Mouse (Mus musculus): ENCODE measurements at regions not wholly inside any gene's neighbourhood (a gene's known extent, or its start where the extent isn't known, plus 50 kb on each side); places are given as distances from the start of the nearest gene placed in this dataset.

DNA sequence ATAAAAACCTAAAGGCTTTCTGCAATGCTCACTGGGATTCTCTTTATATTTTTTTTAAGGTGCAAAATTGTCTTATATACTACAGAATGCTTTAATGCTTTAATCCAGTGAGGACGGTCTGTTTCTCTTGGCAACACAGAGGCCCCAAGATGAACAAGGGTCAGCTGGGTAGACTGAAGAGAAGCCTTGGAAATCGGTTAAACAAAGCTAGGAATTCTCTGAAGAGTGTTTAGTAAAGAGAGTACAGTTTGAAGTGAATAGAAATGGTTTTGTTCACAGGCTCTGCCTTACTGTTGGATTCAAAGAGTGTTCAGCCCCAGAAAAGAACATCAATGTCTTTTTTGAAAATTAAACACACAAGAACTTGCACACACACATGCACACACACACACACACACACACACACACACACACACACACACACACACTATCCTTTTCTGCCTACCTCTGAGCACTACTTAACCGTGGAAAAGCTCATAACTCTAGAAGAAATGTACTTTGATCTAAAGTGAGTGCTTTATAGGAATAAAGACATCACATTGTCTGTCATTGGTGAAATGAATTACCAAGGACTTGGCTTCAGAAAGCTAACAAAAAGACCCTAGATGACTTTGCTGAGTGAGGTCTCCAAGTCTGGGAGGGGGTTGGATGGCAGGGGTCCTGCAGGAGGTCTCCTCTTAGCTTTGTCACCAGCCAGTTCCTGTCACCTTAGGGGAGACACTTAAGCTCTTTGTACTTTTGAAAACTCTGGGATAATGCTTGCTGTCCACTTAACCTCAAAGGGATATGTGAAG lies 201.5 kb downstream of the Cd47 start:
- Histone ChIP-seq H3K36me3 (ENCODE audit: control insufficient read depth, insufficient read depth, low read length) (no peaks in the 10 kb centered on the region), H3K27me3 (ENCODE audit: control insufficient read depth, insufficient read depth, low read length) (no peaks in the 10 kb centered on the region), H3K27ac (ENCODE audit: insufficient read depth, low read length) (no peak overlapping the region), H3K4me1 (ENCODE audit: control insufficient read depth, insufficient read depth, insufficient read length) (no peaks in the 10 kb centered on the region), H3K4me3 (ENCODE audit: extremely low read depth, insufficient read depth, insufficient read length) (no peak overlapping the region)
- WGBS = 75% methylated on average over 3 of the region's 3 CpGs
- no peak for DNase-seq (ENCODE audit: low read depth in 1 of 2, low spot score in 2 of 2)
- TF ChIP-seq POLR2A (IDR thresholded peaks at IDR 0.05; ENCODE audit: low read depth, low read length) = no peak
- TF ChIP-seq CTCF (IDR thresholded peaks at IDR 0.05; ENCODE audit: extremely low read depth, insufficient read depth, insufficient read length, insufficient replicate concordance) = no peak

DNA sequence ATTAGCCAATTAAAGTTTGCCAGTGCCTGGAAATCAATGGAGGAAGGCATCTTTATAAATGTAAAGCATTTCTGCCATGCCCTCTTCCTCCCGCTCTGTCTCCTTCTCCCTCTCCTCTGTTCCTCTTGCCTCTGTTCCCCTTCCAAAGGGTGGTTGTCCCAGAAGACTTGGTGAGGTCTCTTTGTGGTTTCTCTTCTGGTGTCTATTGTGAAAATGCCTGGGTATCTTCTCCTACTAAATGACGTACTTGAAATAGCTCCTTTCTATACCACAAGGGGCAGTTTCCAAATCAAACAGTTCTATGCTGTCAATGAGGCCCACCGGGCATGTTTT lies 202.1 kb downstream of the Cd47 start:
- H3K4me1 ChIP-seq (ENCODE audit: control insufficient read depth, insufficient read depth, insufficient read length) = no peaks in the 10 kb centered on the region
- no peaks in the 10 kb centered on the region for H3K36me3 ChIP-seq (ENCODE audit: control insufficient read depth, insufficient read depth, low read length)
- H3K4me3 ChIP-seq (ENCODE audit: extremely low read depth, insufficient read depth, insufficient read length) = no peak overlapping the region
- no peak overlapping the region for H3K27ac ChIP-seq (ENCODE audit: insufficient read depth, low read length)
- no peak for TF ChIP-seq CTCF (IDR thresholded peaks at IDR 0.05; ENCODE audit: extremely low read depth, insufficient read depth, insufficient read length, insufficient replicate concordance)
- no peak for TF ChIP-seq POLR2A (IDR thresholded peaks at IDR 0.05; ENCODE audit: low read depth, low read length)
- WGBS = 77% methylated on average over 3 of the region's 3 CpGs
- DNase-seq (ENCODE audit: low read depth in 1 of 2, low spot score in 2 of 2) = no peak
- no peaks in the 10 kb centered on the region for H3K27me3 ChIP-seq (ENCODE audit: control insufficient read depth, insufficient read depth, low read length)

DNA sequence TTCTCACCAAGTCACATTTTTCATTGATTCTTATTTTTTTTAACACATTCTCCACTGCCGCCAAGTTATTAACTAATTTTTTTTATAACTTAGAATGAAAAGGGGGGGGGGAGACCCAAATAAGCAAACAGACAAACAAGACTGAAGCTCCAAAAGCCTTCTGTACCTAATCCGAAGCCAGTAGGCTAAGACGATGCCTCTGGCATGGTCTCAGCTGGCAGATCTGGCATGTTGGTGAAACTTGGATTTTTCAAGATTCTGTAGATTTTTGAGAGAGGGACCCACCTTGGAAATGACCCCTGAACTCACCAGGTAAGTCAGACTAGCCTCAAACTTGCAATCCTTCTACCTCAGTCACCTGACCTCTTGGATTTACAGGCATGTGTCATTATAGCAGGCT lies 208.7 kb downstream of the Cd47 start:
- H3K27me3 ChIP-seq (ENCODE audit: control insufficient read depth, insufficient read depth, low read length) = no peaks in the 10 kb centered on the region
- no peak for DNase-seq (ENCODE audit: low read depth in 1 of 2, low spot score in 2 of 2)
- 91% methylated on average over 3 of the region's 3 CpGs for WGBS
- H3K4me1 ChIP-seq (ENCODE audit: control insufficient read depth, insufficient read depth, insufficient read length) = no peaks in the 10 kb centered on the region
- no peaks in the 10 kb centered on the region for H3K36me3 ChIP-seq (ENCODE audit: control insufficient read depth, insufficient read depth, low read length)
- no peak overlapping the region for H3K27ac ChIP-seq (ENCODE audit: insufficient read depth, low read length)
- no peak overlapping the region for H3K4me3 ChIP-seq (ENCODE audit: extremely low read depth, insufficient read depth, insufficient read length)
- TF ChIP-seq POLR2A (IDR thresholded peaks at IDR 0.05; ENCODE audit: low read depth, low read length) = no peak
- TF ChIP-seq CTCF (IDR thresholded peaks at IDR 0.05; ENCODE audit: extremely low read depth, insufficient read depth, insufficient read length, insufficient replicate concordance) = no peak

DNA sequence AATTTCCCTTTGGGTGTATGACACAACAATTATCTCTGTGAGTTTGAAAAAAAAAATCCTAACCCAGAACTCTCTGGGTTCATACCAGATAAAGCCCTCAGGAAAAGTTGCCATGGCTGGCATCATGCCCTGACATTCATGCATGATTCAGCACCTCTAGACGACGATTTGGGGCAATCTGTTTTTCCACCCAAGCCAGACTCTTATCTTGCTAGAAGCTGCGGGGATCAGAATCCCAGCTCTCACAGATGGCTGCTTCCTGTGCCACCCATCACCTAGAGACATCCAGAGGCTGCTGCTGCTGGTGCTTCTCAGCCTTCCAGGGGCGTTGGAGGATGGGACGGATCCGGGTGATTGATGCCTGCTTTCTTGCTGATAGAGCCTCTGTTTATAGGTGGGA lies 209.2 kb downstream of the Cd47 start:
- no peak for DNase-seq (ENCODE audit: low read depth in 1 of 2, low spot score in 2 of 2)
- Histone ChIP-seq H3K4me1 (ENCODE audit: control insufficient read depth, insufficient read depth, insufficient read length) (no peaks in the 10 kb centered on the region), H3K4me3 (ENCODE audit: extremely low read depth, insufficient read depth, insufficient read length) (no peak overlapping the region), H3K27me3 (ENCODE audit: control insufficient read depth, insufficient read depth, low read length) (no peaks in the 10 kb centered on the region), H3K36me3 (ENCODE audit: control insufficient read depth, insufficient read depth, low read length) (no peaks in the 10 kb centered on the region), H3K27ac (ENCODE audit: insufficient read depth, low read length) (no peak overlapping the region)
- no peak for TF ChIP-seq CTCF (IDR thresholded peaks at IDR 0.05; ENCODE audit: extremely low read depth, insufficient read depth, insufficient read length, insufficient replicate concordance)
- no peak for TF ChIP-seq POLR2A (IDR thresholded peaks at IDR 0.05; ENCODE audit: low read depth, low read length)
- WGBS = 48% methylated on average over 6 of the region's 6 CpGs

DNA sequence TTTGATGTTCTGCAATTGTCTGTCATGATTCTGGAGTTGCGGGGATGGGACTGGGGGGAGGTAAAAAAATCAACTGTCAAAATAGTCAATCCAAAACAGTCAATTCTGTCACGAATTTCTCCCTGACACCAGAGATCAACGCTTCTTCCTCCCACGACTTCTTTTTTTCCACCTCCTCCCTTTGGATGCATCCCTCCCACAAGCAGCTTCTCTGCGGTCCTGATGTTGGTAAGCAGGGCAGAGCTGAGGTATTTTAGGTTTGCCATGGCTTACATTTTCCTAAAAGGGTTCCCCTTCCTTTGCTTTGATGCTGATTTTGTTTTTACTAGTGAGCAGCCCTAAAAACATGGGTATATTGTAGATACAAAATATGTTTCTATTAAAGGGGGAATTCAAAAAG lies 209.7 kb downstream of the Cd47 start:
- H3K27me3 ChIP-seq (ENCODE audit: control insufficient read depth, insufficient read depth, low read length) = no peaks in the 10 kb centered on the region
- WGBS = 81% methylated on average over 5 of the region's 5 CpGs
- no peak for DNase-seq (ENCODE audit: low read depth in 1 of 2, low spot score in 2 of 2)
- no peaks in the 10 kb centered on the region for H3K4me1 ChIP-seq (ENCODE audit: control insufficient read depth, insufficient read depth, insufficient read length)
- H3K36me3 ChIP-seq (ENCODE audit: control insufficient read depth, insufficient read depth, low read length) = no peaks in the 10 kb centered on the region
- TF ChIP-seq POLR2A (IDR thresholded peaks at IDR 0.05; ENCODE audit: low read depth, low read length) = no peak
- TF ChIP-seq CTCF (IDR thresholded peaks at IDR 0.05; ENCODE audit: extremely low read depth, insufficient read depth, insufficient read length, insufficient replicate concordance) = no peak
- no peak overlapping the region for H3K4me3 ChIP-seq (ENCODE audit: extremely low read depth, insufficient read depth, insufficient read length)
- H3K27ac ChIP-seq (ENCODE audit: insufficient read depth, low read length) = no peak overlapping the region

DNA sequence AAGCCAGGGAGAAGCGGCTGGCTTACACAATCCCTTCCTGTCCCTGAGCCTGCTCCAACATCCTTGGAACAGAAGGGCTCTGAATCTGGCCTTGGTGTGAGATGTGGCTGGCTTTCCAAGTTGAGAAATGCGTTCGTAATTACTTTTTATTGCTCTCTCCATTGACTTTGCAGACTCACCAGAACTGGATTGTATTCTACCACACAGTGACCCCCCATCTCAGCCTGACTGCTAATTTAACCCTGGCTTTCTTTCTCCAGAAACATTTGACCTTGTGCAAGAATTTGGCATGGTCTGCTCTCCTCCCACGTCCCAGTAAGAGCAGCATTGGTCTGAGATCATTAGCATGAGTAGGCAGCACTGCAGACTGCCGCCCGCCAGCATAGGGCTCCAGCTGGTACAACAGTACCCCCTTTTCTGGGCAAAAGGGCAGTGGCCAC lies 210.2 kb downstream of the Cd47 start:
- no peak for DNase-seq (ENCODE audit: low read depth in 1 of 2, low spot score in 2 of 2)
- TF ChIP-seq POLR2A (IDR thresholded peaks at IDR 0.05; ENCODE audit: low read depth, low read length) (no peak), CTCF (IDR thresholded peaks at IDR 0.05; ENCODE audit: extremely low read depth, insufficient read depth, insufficient read length, insufficient replicate concordance) (no peak)
- Histone ChIP-seq H3K4me3 (ENCODE audit: extremely low read depth, insufficient read depth, insufficient read length) (no peak overlapping the region), H3K27ac (ENCODE audit: insufficient read depth, low read length) (no peak overlapping the region), H3K36me3 (ENCODE audit: control insufficient read depth, insufficient read depth, low read length) (no peaks in the 10 kb centered on the region), H3K27me3 (ENCODE audit: control insufficient read depth, insufficient read depth, low read length) (no peaks in the 10 kb centered on the region), H3K4me1 (ENCODE audit: control insufficient read depth, insufficient read depth, insufficient read length) (no peaks in the 10 kb centered on the region)
- WGBS = 90% methylated on average over 6 of the region's 6 CpGs

DNA sequence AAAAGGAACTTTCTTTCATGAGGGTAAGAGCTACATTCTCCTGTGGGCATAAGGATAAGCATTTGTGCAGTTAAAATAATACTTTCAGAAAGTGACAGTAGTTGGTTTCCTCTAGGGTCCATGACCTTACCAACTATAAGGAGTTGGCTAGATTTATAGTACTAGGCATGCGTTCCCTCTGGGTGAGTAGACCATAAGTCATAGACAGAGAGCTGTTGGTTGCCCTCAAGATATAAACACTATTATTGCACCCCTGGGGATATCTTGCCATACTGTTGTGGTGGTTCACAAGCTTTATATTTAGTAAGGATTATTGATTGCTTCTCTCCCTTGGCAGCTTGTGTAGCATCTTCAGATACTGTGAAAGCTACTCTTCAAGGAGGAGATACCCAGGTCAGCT lies 223.6 kb downstream of the Cd47 start:
- WGBS = 97% methylated on average over 1 of the region's 1 CpGs
- no peak overlapping the region for H3K4me3 ChIP-seq (ENCODE audit: extremely low read depth, insufficient read depth, insufficient read length)

More for the DNA sequence above, 223.6 kb downstream of the Cd47 start:
- Histone ChIP-seq H3K36me3 (ENCODE audit: control insufficient read depth, insufficient read depth, low read length) (no peaks in the 10 kb centered on the region), H3K27me3 (ENCODE audit: control insufficient read depth, insufficient read depth, low read length) (no peaks in the 10 kb centered on the region), H3K4me1 (ENCODE audit: control insufficient read depth, insufficient read depth, insufficient read length) (peaks cover 3% of the 10 kb centered on the region), H3K27ac (ENCODE audit: insufficient read depth, low read length) (no peak overlapping the region)
- no peak for DNase-seq (ENCODE audit: low read depth in 1 of 2, low spot score in 2 of 2)
- no peak for TF ChIP-seq CTCF (IDR thresholded peaks at IDR 0.05; ENCODE audit: extremely low read depth, insufficient read depth, insufficient read length, insufficient replicate concordance)
- no peak for TF ChIP-seq POLR2A (IDR thresholded peaks at IDR 0.05; ENCODE audit: low read depth, low read length)

Data from spleen, adult 2 months (tissue).